Mouse (Mus musculus) liver, embryonic 14.5 days (tissue): ENCODE results near the gene Tyrobp.

Experiments
- CTCF ChIP-seq: IDR thresholded peaks from 2 replicates; pipeline ENCODE4 v1.5.1; 2016; ENCODE audit warnings: antibody characterized with exemption, low read depth, control low read depth
- EP300 ChIP-seq: IDR thresholded peaks from 2 replicates; pipeline ENCODE4 v1.6.1; 2016; ENCODE audit warnings: antibody characterized with exemption, low read depth

DNA sequence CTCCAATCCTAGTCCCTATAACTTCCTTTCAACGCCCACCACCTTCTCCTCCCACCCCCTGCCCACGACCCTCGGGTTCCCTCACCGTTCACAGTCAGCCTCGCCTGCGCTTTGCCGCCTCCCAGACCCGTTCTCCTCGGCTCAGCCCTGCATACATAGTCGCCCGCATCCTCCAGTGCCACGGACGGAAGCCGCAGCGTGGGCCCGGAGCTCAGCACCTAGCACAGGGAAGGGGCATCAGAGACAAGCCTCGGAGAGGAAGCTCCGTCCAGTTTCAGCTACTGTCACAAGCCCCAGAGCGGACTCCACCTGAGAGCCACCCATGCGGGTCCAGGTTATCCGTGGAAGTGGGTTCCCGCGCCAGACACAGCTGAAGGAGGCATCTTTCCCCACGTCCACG is 39.8 kb downstream of the Tyrobp start:
- TF ChIP-seq EP300 (no peak), CTCF (no peak)
